Mouse (Mus musculus): ENCODE results near the gene Slc24a3.

DNA sequence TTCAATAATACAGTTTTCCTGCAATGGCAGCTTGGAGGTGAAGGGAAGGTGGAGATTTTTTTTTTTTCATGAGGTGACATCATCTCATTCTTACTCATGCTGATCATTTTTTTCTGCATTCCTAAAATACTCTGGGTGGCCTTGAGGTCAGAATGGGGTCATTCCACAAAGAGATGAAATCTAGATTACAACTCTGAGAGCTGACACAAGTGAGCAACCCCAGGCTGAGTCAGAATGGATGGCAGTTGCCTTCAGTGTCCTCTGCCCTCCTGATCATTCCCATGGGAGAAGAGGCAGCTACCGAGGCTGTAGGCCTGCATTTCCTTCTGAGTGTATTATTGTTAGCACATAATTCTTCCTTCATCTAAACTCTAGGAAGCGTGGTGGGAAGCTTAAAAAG lies 116.2 kb downstream of the Slc24a3 start:
- TF ChIP-seq GATA1 (IDR thresholded peaks at IDR 0.05; ENCODE audit: borderline replicate concordance, low read length): no peak
- no peak for TF ChIP-seq FLI1 (IDR thresholded peaks at IDR 0.05; ENCODE audit: low read length)
